Mouse (Mus musculus) heart, embryonic 13.5 days (tissue): Measurements from ENCODE around the gene Sema6d. TPM values are rescaled to one million over a fixed set of nuclear protein-coding genes. Genes with fewer than 3 reads are reported as not detected.
A peak's percentile ranks its signal among the peaks of the same experiment; 100 is the strongest.
"Not testable (repeated sequence)": the region's sequence is repeated elsewhere in the genome, so short reads cannot be mapped to it uniquely, and the experiment has no call there.

ENCODE experiments used
- ATAC-seq: fragments of 200-750 bp; cut with Nextera tagmentation; 2 replicates; pipeline ENCODE4 v1.8.0; 2017; ENCODE audit warnings: moderate TSS enrichment; ENCODE audit not compliant: insufficient number of reproducible peaks, low FRiP score, low TSS enrichment; ENCODE audit errors: extremely low read depth
- H3K27ac ChIP-seq: fragments of 300-500 bp; sonication (generic); replicated peaks from 2 replicates; pipeline ENCODE4 v1.5.1; 2015; ENCODE audit warnings: moderate library complexity, mild to moderate bottlenecking, inconsistent platforms
- H3K27me3 ChIP-seq: fragments of 300-500 bp; sonication (generic); replicated peaks from 2 replicates; pipeline ENCODE4 v1.6.1; 2015; ENCODE audit warnings: mild to moderate bottlenecking, inconsistent platforms
- H3K36me3 ChIP-seq: fragments of 300-500 bp; sonication (generic); 2 replicates; pipeline ENCODE4 v1.6.1; 2015; ENCODE audit warnings: mild to moderate bottlenecking, inconsistent platforms
- H3K4me1 ChIP-seq: fragments of 300-500 bp; sonication (generic); 2 replicates; pipeline ENCODE4 v1.6.1; 2015; ENCODE audit warnings: inconsistent platforms
- H3K4me2 ChIP-seq: fragments of 300-500 bp; sonication (generic); 2 replicates; pipeline ENCODE4 v1.6.1; 2015; ENCODE audit warnings: inconsistent platforms, mild to moderate bottlenecking, moderate library complexity
- H3K4me3 ChIP-seq: fragments of 300-500 bp; sonication (generic); 2 replicates; pipeline ENCODE4 v1.5.1; 2015; ENCODE audit warnings: moderate library complexity, mild to moderate bottlenecking, inconsistent platforms
- H3K9ac ChIP-seq: fragments of 300-500 bp; sonication (generic); 2 replicates; pipeline ENCODE4 v1.6.1; 2015; ENCODE audit warnings: inconsistent platforms, mild to moderate bottlenecking, moderate library complexity
- H3K9me3 ChIP-seq: fragments of 300-500 bp; sonication (generic); 2 replicates; pipeline ENCODE4 v1.6.1; 2016; ENCODE audit warnings: inconsistent platforms
- WGBS: fragments of 180-500 bp; shearing (Covaris S2); methylation state at CpG from one replicate; pipeline ENCODE4 v1.1.7; 2015; ENCODE audit warnings: mixed read lengths; 5-methylcytosine and 5-hydroxymethylcytosine counted together
- polyA plus RNA-seq: library from polyadenylated mRNA; unstranded; fragments of >200 nt; fragmentation: Nextera tagmentation; extraction: Ambion mirVana; gene quantifications from 2 replicates; pipeline ENCODE4 v1.2.1, GENCODE M21; 2015

Gene Sema6d
- polyA plus RNA-seq, 1 experiment from 2014 or later, result 18.8 TPM

DNA sequence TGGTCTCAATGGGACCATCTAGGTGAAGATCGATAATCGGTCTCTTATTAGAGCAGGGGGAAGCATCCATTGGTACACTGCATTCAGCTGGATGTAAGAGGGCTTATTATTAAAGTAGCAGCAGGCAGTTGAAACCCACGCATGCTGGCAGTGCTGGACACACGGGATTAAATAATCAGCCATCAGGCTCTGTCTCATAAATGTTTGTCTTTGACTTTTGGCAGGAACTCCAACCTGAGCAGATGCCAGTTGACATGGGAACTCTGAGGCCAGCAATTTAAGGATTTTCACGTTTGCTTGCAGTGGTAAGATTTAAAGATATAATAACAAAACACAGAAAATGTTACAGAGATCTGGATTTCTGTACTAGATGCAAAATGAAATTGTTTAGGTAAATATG lies 208.6 kb downstream of the Sema6d start:
- H3K36me3 ChIP-seq, result no peaks in the 10 kb centered on the region
- WGBS, result 62% methylated on average over 5 of the region's 5 CpGs
- ATAC-seq, result no peak
- peaks cover 23% of the 10 kb centered on the region for H3K4me1 ChIP-seq
- no peak overlapping the region for H3K4me3 ChIP-seq
- no peaks in the 10 kb centered on the region for H3K9me3 ChIP-seq
- no peak overlapping the region for H3K9ac ChIP-seq
- H3K4me2 ChIP-seq, result no peak overlapping the region
- no peak overlapping the region for H3K27ac ChIP-seq
- no peaks in the 10 kb centered on the region for H3K27me3 ChIP-seq

DNA sequence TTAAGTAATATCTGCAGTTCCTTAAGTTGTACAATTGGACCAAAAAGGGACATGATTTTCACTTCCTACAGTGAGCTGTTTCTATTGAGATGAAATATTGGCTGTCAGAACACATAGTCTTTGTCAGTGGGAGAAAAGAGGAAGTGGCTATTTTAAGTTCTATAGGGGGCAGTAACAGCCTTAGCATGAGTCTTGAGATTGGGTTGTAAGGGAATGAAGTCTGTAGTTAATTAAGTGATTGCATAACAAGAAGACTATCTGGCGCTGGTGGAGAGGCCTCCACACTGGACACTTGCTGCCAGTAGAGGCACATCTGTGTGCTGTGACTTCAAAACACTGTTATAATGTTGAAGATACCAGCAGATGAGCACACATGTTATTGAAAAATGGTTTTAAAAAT lies 209.1 kb downstream of the Sema6d start:
- 31% methylated on average over 1 of the region's 1 CpGs for WGBS
- Histone ChIP-seq H3K27me3 (no peaks in the 10 kb centered on the region), H3K9ac (no peak overlapping the region), H3K36me3 (no peaks in the 10 kb centered on the region), H3K9me3 (no peaks in the 10 kb centered on the region), H3K4me3 (no peak overlapping the region), H3K27ac (no peak overlapping the region), H3K4me2 (no peak overlapping the region), H3K4me1 (peaks cover 23% of the 10 kb centered on the region)
- no peak; the same call in 1 of the 2 replicates for ATAC-seq

DNA sequence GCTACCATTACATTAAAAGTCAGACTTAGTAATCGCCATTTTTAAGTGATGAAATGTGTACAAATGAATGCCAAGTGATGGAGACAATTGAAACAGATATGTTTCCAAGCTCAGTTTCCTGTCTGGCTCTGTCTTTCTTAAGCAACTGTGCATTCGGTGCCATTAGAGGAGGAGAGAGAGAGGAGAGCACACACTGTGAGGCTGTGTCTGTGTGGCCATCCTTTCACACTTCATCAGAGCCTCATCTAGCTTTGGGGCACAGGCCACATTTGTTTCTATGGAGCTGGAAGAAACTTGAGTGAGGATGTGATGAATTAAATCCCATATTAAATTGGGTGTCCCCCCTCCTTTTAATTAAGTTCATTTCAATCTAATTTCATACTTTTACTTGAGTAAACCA lies 218.8 kb downstream of the Sema6d start:
- H3K4me2 ChIP-seq, result no peak overlapping the region
- H3K27ac ChIP-seq, result no peak overlapping the region
- H3K4me1 ChIP-seq, result no peaks in the 10 kb centered on the region
- H3K9me3 ChIP-seq, result no peaks in the 10 kb centered on the region
- no peak overlapping the region for H3K4me3 ChIP-seq
- no peaks in the 10 kb centered on the region for H3K27me3 ChIP-seq
- H3K36me3 ChIP-seq, result no peaks in the 10 kb centered on the region
- ATAC-seq, result no peak
- H3K9ac ChIP-seq, result no peak overlapping the region
- WGBS, result 51% methylated on average over 2 of the region's 2 CpGs

DNA sequence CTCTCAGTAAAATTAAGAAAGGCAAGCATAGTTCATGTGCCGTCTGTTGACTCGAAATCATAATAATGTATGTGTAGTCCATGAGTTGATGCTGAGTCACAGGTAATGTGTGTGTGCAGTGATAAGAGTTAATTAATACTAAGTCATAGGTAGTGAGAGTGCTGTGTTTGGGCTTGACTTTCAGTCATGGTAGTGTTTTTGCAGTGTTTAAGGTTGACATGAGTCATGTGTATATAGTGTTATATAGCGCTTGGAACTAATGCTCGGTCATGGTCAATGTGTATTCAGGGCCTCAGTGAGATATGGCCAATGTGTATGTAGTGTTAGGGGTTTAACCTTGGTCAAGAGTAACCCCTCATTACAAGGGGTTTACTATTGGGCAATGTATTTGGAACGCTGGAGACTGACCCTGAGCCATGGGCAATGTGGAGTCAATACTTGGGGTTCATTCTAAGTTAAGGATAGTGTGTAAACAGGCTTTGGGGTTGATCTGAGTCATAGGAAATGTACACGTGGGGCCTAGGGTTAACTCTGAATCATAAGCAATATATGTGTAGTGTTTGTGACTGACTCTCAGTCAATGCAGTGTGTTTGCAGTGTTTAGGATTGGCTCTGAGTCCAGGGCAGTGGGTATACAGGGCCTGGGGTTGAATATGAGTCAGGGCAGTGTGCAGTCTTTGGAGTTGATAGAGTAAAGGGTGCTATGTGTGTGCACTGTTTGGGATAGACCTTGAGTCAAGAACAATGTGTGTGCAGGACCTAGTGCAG lies 219.8 kb downstream of the Sema6d start:
- Histone ChIP-seq H3K36me3 (no peaks in the 10 kb centered on the region), H3K4me2 (no peak overlapping the region), H3K4me3 (no peak overlapping the region), H3K4me1 (no peaks in the 10 kb centered on the region), H3K27ac (no peak overlapping the region), H3K27me3 (no peaks in the 10 kb centered on the region), H3K9me3 (no peaks in the 10 kb centered on the region), H3K9ac (no peak overlapping the region)
- no peak for ATAC-seq
- 83% methylated on average over 6 of the region's 6 CpGs for WGBS

DNA sequence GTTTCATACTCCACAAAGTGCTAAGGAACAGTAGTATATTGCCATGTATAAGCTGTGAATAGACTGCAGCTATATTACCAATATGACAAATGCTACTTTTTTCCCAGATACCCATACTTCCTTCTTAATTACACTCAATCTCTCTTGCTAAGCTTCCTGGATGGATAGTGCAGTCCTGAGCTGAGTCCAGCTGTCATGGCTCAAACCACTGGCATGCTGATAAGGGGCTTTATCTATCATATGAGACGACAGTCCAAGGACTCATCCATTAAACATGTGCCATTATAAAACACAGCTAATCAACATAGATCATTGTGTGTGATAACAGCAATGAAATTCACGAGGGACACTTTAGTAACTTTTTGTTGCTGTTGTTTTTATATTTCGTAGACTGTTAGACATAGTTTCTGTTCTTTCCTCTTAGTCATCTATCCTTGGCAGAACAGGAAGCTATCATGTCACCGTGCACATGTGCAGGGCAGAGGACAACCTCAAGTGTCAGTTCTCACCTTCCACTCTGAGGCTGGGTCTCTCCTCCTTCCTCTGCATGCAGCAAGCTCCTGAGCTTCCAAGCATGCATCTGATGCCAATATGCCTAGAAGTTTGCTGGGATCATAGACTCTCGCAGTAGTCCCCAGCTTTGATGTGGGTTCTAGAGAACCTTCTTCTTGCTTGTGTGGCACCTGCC lies 232.9 kb downstream of the Sema6d start:
- WGBS, result 50% methylated on average over 5 of the region's 5 CpGs
- ATAC-seq, result no peak

DNA sequence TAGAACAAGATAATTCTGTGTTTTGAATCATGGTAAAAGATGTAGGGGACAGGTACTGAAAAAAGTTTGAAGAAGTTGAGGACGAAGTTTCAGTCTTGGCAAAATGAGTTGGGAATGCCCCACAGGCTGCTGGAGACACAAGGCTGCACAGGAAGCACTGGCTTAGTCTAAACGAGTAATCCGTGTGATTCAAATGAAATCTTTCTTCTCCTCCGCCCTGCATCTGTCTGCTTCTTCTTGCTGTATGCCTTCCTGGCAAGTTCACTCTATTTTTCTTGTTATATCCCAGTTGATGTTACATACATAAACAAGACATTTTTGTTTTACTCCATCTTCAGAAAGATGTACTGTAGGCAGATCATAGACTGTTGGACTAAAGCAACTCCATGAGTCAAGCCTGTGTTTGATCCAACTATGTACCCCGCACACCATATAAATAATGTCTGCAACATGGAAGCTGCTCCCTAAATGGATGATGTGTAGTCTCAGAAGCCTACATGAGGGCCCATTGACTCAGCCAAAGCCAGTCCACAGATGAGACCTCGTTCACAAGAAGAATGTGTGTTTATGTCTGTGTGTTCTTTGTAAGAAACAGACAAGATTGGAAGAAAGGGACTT lies 234.4 kb downstream of the Sema6d start:
- no peaks in the 10 kb centered on the region for H3K27me3 ChIP-seq
- H3K9me3 ChIP-seq, result no peaks in the 10 kb centered on the region
- no peak overlapping the region for H3K4me3 ChIP-seq
- no peak overlapping the region for H3K4me2 ChIP-seq
- H3K36me3 ChIP-seq, result no peaks in the 10 kb centered on the region
- H3K4me1 ChIP-seq, result no peaks in the 10 kb centered on the region
- H3K9ac ChIP-seq, result no peak overlapping the region
- H3K27ac ChIP-seq, result no peak overlapping the region
- 65% methylated on average over 6 of the region's 6 CpGs for WGBS
- no peak for ATAC-seq

More for the DNA sequence above, 232.9 kb downstream of the Sema6d start:
- H3K9me3 ChIP-seq, result no peaks in the 10 kb centered on the region
- H3K27me3 ChIP-seq, result no peaks in the 10 kb centered on the region
- no peaks in the 10 kb centered on the region for H3K36me3 ChIP-seq
- H3K27ac ChIP-seq, result no peak overlapping the region
- no peak overlapping the region for H3K4me2 ChIP-seq
- H3K9ac ChIP-seq, result no peak overlapping the region
- no peak overlapping the region for H3K4me3 ChIP-seq
- H3K4me1 ChIP-seq, result no peaks in the 10 kb centered on the region

DNA sequence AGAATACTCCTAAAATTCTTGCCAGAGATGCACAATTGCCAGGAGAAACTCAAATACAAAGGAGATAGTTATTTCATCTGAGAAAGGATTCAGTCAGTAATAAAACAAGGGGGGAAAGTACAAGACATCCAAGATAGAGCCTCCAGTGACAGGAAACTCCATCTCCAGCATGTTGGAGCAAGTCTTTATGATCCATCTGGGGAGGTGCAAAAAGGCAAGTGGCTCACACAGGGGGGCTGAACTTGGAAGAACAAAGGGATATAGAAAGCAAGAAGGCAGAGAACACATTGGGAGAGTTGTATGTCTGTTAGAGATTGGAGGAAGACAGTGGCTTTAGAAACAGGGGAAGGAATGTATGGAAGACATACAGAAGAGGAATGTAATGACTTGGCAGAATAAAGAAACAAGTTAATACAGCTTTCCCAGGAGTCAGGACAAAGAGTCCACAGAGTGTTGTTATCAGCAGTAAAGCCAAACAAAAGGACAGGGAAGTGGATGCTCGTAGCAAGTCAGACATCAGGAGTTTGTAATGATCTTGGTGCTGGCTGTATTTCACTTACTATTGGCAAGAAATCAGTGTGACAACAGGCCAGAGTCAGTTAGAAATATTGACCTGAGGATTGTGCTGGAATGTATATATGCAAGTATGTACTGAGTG lies 239.8 kb downstream of the Sema6d start:
- Histone ChIP-seq H3K4me1 (peaks cover 27% of the 10 kb centered on the region), H3K36me3 (no peaks in the 10 kb centered on the region), H3K4me3 (no peak overlapping the region), H3K27ac (peak overlapping the region; percentile 39; the same call in 1 of the 2 replicates), H3K27me3 (no peaks in the 10 kb centered on the region), H3K9ac (no peak overlapping the region), H3K4me2 (no peak overlapping the region), H3K9me3 (0 out of 2 replicates have a peak, but pooled peaks cover 4% of the 10 kb centered on the region)
- ATAC-seq, result no peak
- 16% methylated on average over 1 of the region's 1 CpGs for WGBS

DNA sequence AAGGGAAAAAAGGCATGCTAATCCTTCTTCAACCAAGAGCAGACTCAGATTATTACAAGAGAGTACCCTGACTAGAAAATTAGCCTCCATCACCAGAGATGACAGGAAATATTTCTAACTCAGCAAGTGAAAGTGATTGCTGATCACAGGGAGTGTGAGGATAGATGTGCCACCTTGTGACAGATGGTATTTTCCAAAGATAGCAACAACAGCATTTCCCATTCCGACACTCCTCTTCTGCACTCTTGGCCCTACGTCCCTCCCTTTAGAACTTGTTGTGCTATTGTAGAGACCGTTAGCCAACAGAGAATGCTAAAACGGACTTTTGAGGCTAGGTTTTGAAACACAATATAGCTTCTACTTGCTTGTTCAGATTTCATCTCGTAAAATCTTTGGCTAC lies 243.1 kb downstream of the Sema6d start:
- ATAC-seq, result no peak
- 36% methylated on average over 5 of the region's 5 CpGs for whole genome bisulfite sequencing
- peaks cover 47% of the 10 kb centered on the region for H3K4me1 ChIP-seq
- no peak overlapping the region for H3K4me2 ChIP-seq
- H3K27ac ChIP-seq, result peak overlapping the region; percentile 70
- H3K9ac ChIP-seq, result no peak overlapping the region
- H3K4me3 ChIP-seq, result no peak overlapping the region
- no peaks in the 10 kb centered on the region for H3K36me3 ChIP-seq
- no peaks in the 10 kb centered on the region for H3K27me3 ChIP-seq
- H3K9me3 ChIP-seq, result 0 out of 2 replicates have a peak, but pooled peaks cover 4% of the 10 kb centered on the region

DNA sequence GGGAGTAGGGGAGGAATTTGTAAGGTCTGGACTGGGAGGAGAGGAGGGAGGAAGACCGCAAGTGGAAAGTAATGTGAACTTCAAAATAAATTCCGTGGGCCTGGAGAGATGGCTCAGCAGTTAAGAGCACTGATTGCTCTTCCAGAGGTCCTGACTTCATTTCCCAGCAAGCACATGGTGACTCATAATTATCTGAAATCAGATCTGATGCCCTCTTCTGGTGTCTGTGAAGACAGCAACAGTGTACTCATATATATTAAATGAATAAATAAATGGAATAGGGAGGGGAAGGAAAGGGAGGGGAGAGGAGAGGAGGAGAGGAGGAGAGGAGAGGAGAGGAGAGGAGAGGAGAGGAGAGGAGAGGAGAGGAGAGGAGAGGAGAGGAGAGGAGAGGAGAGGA lies 244.9 kb downstream of the Sema6d start:
- not testable (repeated sequence) for H3K4me2 ChIP-seq, H3K4me3 ChIP-seq, ATAC-seq, H3K9ac ChIP-seq, H3K27ac ChIP-seq, H3K36me3 ChIP-seq, H3K27me3 ChIP-seq, H3K9me3 ChIP-seq
- WGBS, result 71% methylated on average over 2 of the region's 2 CpGs
- peaks cover 43% of the 10 kb centered on the region for H3K4me1 ChIP-seq

DNA sequence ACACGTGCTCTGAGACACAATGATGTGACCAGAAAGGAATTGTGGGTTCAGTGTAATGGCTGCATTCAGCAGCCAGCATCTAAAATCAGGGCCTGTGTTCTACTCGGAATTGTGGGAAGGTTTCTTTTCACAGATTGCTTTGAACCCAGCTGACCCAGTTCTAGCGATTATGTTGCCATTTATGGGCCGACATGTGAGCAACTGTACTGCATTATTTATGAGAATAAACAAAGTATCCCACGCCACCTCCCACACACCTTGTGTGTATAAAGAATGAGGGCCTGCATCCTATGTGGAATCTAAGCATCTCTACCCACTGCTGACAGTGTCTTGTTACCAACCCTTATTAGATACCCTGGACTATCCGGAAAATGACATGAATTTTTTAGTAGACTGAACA lies 248.5 kb downstream of the Sema6d start:
- no peak overlapping the region for H3K27ac ChIP-seq
- peaks cover 28% of the 10 kb centered on the region for H3K4me1 ChIP-seq
- H3K9me3 ChIP-seq, result no peaks in the 10 kb centered on the region
- ATAC-seq, result no peak
- 83% methylated on average over 6 of the region's 6 CpGs for WGBS
- H3K9ac ChIP-seq, result no peak overlapping the region
- no peak overlapping the region for H3K4me3 ChIP-seq
- H3K36me3 ChIP-seq, result no peaks in the 10 kb centered on the region
- H3K27me3 ChIP-seq, result no peaks in the 10 kb centered on the region
- H3K4me2 ChIP-seq, result no peak overlapping the region

DNA sequence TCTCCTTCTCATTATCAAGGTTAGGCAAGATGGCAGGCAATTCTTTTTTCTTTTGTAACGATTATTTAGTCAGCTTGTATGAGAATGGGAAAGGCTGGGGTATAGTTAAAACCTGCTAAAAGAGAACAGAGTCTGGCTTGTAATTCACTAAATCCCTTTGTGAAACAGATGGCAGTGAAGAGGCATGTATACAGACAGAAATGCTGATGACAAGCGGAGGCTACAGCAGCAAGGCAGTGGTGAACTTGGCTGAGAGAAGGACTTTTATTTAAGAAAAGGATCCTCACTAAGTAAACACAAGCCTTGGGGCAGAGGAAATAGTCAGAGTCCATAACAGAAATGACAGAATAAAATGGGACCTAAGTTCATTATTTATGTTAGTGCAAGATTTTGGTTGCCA lies 264.4 kb downstream of the Sema6d start:
- Histone ChIP-seq H3K36me3 (no peaks in the 10 kb centered on the region), H3K9me3 (no peaks in the 10 kb centered on the region), H3K4me3 (no peak overlapping the region), H3K27me3 (no peaks in the 10 kb centered on the region), H3K9ac (no peak overlapping the region), H3K27ac (no peak overlapping the region), H3K4me1 (no peaks in the 10 kb centered on the region), H3K4me2 (no peak overlapping the region)
- no peak for ATAC-seq
- WGBS, result 77% methylated on average over 2 of the region's 2 CpGs
